ENCODE assay signal across 9 mouse cellular contexts in genomic region chr16:91868943-91869911, GRCm38 (mm10).
DNase-seq lines count a peak whose midpoint lies in the region; ATAC-seq and TF ChIP-seq lines count a peak whose summit lies in the region.
"Had no signal": no experiment of that assay in that cellular context is flagged by ENCODE, and none has a peak within 500 bp of the region (broad histone marks: within the 10 kb centered on the region; RNA-seq: fewer than 3 reads in every experiment).

No protein-coding gene starts in this region.

- intact Hi-C loops in left cerebral cortex, postnatal 4 days (cut with DNase I), result no loop called here

- TF ChIP-seq CTCF in spleen, adult 2 months (IDR thresholded peaks at IDR 0.05; ENCODE audit: extremely low read depth, insufficient read depth, insufficient read length, insufficient replicate concordance), result no peak

- TF ChIP-seq POLR2A in spleen, adult 2 months (IDR thresholded peaks at IDR 0.05; ENCODE audit: low read depth, low read length), result no peak

- ATAC-seq in activated CD4-positive, CD25-positive, alpha-beta regulatory T cell, adult 4 months, result peak; percentile 86
- peak; percentile 72 for ATAC-seq in common myeloid progenitor, adult 5-6 weeks (replicated peaks; ENCODE audit: low read depth, poor library complexity, severe bottlenecking)
- 0 out of 2 replicates have a peak, but pooled peaks have one; percentile 20 for ATAC-seq in liver, embryonic 16.5 days (ENCODE audit: low read depth)

- H3K4me3 ChIP-seq in liver, embryonic 16.5 days (ENCODE audit: low read depth, low read length), result no peak overlapping the region
- H3K4me3 ChIP-seq in spleen, adult 2 months (ENCODE audit: extremely low read depth, insufficient read depth, insufficient read length), result peak overlapping the region; percentile 34; the same call in 1 of the 2 replicates
- H3K4me3 ChIP-seq: embryonic facial prominence, embryonic 12.5 days; limb, embryonic 12.5 days had no signal

- H3K9ac ChIP-seq in liver, embryonic 16.5 days (ENCODE audit: low read depth, low read length), result peak overlapping the region; percentile 30; the same call in 1 of the 2 replicates
- H3K9ac ChIP-seq: embryonic facial prominence, embryonic 12.5 days; limb, embryonic 12.5 days had no signal

- peak overlapping the region; percentile 8; the same call in 1 of the 2 replicates for H3K4me2 ChIP-seq in liver, embryonic 16.5 days (ENCODE audit: low read depth, low read length)
- H3K4me2 ChIP-seq: embryonic facial prominence, embryonic 12.5 days; limb, embryonic 12.5 days had no signal

- peaks cover 36% of the 10 kb centered on the region for H3K4me1 ChIP-seq in liver, embryonic 16.5 days (ENCODE audit: control insufficient read depth, low read depth, low read length)
- peaks cover 12% of the 10 kb centered on the region; the same call in 1 of the 2 replicates for H3K4me1 ChIP-seq in spleen, adult 2 months (ENCODE audit: control insufficient read depth, insufficient read depth, insufficient read length)
- H3K4me1 ChIP-seq: embryonic facial prominence, embryonic 12.5 days had no signal

- H3K36me3 ChIP-seq in liver, embryonic 16.5 days (ENCODE audit: control insufficient read depth, insufficient read depth), result peaks cover 25% of the 10 kb centered on the region
- H3K36me3 ChIP-seq in spleen, adult 2 months (ENCODE audit: control insufficient read depth, insufficient read depth, low read length), result no peaks in the 10 kb centered on the region

- no peaks in the 10 kb centered on the region for H3K9me3 ChIP-seq in liver, embryonic 16.5 days (replicated peaks; ENCODE audit: control insufficient read depth, low read length)
- H3K9me3 ChIP-seq: embryonic facial prominence, embryonic 12.5 days; limb, embryonic 12.5 days had no signal

- DNase-seq in left cerebral cortex, postnatal 4 days, result peak; percentile 69
- no peak for DNase-seq in left cerebral cortex, adult 8-10 months (ENCODE audit: low spot score in 2 of 2)
- peak; percentile 49 to 53 for DNase-seq in spleen, adult 2 months (ENCODE audit: low read depth in 1 of 2, low spot score in 2 of 2)
- no peak for DNase-seq in adrenal gland, adult 18-20 months (ENCODE audit: low spot score in 2 of 2)

- WGBS in liver, embryonic 16.5 days (ENCODE audit: insufficient replicate concordance), result 56% methylated on average over 28 of the region's 28 CpGs
- WGBS in spleen, adult 2 months, result 12% methylated on average over 28 of the region's 28 CpGs

- H3K27me3 ChIP-seq in liver, embryonic 16.5 days (ENCODE audit: control insufficient read depth, insufficient read depth, low read depth, low read length), result no peaks in the 10 kb centered on the region
- no peaks in the 10 kb centered on the region for H3K27me3 ChIP-seq in spleen, adult 2 months (ENCODE audit: control insufficient read depth, insufficient read depth, low read length)
- H3K27me3 ChIP-seq: embryonic facial prominence, embryonic 12.5 days; limb, embryonic 12.5 days had no signal

- H3K27ac ChIP-seq in liver, embryonic 16.5 days (ENCODE audit: low read length), result peak overlapping the region; percentile 49; the same call in 1 of the 2 replicates
- peak overlapping the region; percentile 9 for H3K27ac ChIP-seq in spleen, adult 2 months (ENCODE audit: insufficient read depth, low read length)
- H3K27ac ChIP-seq: embryonic facial prominence, embryonic 12.5 days; limb, embryonic 12.5 days had no signal

Comparison
In these comparisons a context has a peak if more than half of its experiments do, and no peak if none do; other contexts are left out.
1. DNase-seq: peak in left cerebral cortex, postnatal 4 days (single experiment) and spleen, adult 2 months (2 of 2); none in left cerebral cortex, adult 8-10 months (0 of 2) and adrenal gland, adult 18-20 months (0 of 2).
2. ATAC-seq: peak in every context shown above with its lines; median percentile 86 in activated CD4-positive, CD25-positive, alpha-beta regulatory T cell, adult 4 months; 72 in common myeloid progenitor, adult 5-6 weeks; 20 in liver, embryonic 16.5 days.